Mouse (Mus musculus): ENCODE measurements at regions not wholly inside any gene's neighbourhood (a gene's known extent, or its start where the extent isn't known, plus 50 kb on each side); places are given as distances from the start of the nearest gene placed in this dataset.
A peak's percentile ranks its signal among the peaks of the same experiment; 100 is the strongest.

DNA sequence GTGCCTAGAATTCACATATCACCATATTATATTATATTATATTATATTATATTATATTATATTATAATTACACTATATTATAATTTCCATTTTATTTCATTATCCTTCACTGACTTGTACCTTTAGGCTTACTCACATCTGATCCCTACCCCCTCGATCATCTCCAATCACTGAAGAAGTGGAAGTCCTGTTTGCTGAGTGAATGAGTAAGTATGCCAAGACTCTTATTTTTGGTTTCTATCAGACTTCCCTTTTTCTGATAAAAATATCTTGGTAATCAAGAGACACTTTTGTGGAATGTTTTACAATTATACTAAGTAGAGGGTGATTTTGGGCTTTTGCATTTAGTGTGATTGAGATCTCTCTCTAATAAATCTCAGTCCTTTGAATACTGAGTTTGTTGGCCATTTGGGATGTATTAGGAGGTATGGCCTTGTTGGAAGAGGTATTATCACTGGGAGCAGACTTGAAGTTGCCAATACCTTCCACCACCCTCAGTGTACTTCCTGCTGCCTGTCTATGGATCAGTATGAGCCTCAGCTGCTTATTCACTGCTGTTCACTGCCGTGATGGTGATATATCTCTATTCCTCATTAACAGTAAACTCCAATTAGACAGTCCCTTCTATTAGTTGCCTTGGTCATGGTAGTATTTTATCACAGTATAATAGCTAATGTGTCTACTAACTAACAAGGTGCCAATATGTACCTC lies 665.3 kb downstream of the Adgrl2 start:
- no peak for DNase-seq (ENCODE audit: low read depth)

DNA sequence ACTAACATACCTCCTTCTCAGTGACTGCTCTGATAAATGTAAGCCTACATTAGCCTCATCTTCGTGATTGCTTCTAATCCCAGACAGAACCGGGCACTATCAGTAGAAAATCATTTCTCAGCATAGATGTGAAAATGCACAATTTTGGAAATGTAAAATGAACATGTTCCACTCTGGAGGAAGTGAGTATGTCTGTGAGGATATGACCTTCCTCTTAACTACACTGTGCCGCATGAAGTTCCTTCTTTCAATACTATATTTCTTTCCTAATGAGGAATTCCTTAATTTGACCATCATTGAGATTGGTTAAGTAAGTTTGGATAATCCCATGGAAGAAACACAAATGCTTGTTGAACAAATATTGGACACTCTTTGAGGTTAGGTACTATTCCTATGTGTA lies 668.5 kb downstream of the Adgrl2 start:
- no peak for DNase-seq (ENCODE audit: low read depth)

DNA sequence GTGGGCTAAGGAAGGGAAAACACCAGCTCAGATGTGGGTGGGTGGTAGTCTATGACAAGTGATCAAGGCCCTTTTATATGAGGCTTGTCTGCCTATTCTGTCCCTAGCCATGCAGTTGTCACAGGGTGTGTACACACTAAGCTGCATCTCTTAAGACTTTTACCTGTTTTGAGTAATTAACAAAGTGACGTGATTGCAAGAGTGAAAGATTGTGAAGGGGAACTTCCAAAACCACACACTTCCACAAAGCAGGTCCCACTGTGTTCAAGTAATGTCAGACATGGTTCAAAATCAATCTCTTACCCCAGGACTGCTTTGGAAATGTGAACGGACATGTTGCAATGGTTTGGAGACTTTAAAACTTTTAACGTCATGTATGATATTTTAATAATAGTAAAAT lies 674.2 kb downstream of the Adgrl2 start:
- no peak for DNase-seq (ENCODE audit: low read depth)

DNA sequence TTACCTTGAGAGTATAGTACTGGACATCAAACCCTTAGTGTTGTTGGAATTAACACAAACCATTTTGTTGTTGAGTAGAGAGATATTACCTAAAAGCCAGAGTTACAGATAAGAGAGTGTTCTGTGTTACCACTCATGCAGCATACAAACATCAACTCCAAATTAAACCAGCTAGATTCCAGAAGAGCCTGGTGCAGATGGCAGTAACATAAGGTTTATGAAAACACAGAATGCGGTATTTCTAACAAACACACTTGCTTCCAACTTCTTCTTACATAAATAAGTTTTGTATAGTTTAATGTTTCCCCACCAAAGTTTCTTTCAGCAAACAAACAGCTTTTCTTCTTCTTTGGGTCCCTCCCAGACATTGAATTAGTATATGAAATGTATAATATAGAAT lies 675.1 kb downstream of the Adgrl2 start:
- no peak for DNase-seq (ENCODE audit: low read depth)

DNA sequence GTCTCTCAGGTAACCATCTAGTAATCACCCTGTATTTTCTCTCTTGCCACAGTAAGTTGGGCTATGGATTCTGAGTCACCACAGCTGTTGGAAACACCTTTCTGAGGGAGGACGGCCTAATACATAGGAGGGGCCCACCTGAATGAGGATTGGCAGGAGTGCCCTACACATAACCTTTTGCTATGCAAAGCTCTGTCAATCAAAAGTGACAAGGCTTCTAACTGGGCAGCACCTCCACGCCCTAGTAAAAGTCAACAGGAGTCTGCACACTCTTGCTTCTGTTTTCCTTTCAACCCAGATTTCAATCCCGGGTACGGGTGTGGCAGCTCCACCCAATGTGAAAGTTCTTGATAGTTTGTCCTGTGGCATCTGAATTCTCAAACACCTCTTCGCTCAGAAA lies 694.8 kb downstream of the Adgrl2 start:
- DNase-seq (ENCODE audit: low read depth): no peak

DNA sequence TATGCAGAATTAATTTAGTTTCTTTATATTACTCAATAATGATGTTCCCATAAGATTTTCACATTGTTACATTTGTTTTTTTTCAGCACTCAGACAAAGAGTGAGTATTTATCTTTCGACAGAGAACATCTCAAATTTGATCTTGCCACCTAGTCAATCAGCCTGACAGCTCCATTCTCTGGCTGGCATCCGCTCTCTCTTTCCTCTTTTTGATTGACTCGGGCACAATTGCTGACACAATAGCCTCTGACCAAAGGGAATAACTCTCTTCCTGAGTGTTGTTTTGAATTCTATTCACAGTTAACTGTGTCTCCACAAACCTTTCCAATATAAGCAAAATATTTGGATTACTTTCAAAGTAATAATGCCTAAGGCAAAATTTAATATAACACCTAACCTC lies 711.4 kb downstream of the Adgrl2 start:
- no peak for DNase-seq (ENCODE audit: low read depth)

DNA sequence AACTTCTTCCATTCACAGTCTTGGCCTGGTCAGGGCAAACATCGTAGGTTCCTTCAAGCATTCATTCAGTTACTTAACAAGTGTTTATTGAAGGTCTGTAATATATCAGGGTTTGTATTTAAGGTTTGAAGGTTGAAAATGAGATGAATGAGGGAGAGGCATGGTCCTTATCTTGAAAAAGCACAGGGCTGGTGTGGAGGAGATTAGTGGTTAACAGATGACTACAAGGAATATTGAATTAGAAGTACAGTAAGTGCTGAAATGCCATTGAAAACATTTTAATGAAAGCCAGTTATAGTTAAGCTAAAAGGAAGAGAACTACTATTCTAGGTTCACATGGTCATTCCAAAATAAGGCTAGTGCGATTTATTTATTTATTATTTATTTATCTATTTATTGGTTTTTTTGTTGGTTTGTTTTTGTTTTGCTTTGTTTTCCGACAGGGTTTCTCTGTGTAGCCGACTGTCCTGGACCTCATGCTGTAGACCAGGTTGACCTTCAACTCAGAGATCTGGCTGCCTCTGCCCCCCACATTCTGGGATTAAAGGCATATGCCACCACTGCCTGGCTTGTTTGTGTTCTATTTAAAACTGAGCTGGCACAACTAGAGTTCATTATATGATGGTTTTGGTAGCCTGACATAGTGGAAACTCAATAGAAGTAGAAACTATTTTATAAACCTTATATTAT lies 718.1 kb downstream of the Adgrl2 start:
- DNase-seq (ENCODE audit: low read depth): no peak

DNA sequence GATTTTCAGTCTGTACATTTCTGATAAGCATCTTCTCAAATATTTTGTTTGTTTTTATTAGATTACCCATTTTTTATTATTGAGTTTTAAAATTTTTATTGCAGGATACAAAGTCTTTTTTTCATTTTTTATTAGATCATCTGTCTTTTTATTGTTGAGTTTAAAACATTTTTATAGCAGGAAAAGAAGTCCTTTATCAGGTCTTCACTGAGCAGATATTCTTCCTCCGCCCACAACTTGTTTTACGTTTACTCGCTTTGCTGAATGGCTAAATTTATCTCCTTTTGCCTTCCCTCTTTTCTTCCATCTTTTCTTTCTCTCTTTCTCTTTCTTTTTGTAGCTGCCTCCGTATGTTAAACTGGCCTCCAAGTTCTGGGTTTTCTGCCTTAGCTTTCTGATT lies 721.5 kb downstream of the Adgrl2 start:
- no peak for DNase-seq (ENCODE audit: low read depth)

DNA sequence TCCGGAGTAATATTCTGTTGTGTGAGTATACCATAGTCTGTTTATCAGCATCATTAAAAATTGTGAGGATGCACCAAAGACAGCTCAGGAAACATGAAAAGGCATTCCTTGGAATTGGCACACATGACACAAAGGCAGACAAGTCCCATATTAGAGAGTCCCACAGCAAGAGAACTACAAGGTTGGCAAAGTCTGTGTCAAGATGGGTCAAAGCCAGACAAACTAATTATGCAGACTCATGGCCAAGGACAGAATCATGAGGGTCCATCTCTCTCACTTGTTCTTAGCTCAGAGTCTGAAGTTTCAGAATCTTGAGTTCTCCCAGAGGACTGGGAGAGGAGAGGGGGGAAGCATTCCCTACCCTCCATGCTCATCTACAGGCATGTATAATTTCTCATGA lies 731.1 kb downstream of the Adgrl2 start:
- DNase-seq (ENCODE audit: low read depth): no peak

DNA sequence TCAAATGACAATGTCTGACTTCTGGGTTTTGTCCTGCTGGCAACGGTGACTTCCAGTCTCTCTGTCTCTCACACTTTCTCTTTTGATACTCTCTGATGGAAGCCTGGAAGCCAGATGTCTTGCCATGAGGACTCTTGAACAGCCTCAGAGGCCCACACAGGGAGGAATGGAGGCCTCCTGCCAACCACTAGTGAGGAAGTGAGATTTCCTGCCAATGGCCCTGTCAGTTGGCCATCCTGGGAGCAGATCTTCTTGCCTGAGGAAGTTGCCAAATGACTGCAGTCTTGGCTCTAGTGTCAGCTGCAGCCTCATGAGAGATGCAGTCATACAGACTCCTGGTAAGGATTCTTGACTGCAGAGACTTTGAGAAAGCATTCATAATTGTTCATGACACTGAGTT lies 741.7 kb downstream of the Adgrl2 start:
- peak; percentile 18 for DNase-seq (ENCODE audit: low read depth)

DNA sequence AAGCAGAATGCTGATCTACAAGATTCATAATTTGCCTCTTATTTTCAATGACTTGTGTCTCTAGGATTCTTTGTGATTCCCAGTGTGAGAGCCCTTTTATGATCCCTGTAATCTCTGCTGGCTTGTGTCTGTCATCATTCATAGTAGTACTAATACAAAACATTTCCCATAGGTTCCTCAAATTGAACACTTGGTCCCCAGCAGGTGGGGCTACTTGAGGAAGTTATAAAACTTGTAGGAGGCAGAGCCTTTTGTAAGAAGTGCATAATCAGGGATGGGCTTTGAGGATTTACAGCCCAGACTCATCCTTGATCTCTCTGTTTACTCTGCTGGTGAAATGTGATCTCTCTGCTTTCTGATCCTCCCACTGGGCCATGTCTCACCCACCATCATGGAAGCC lies 743.6 kb downstream of the Adgrl2 start:
- no peak for DNase-seq (ENCODE audit: low read depth)

DNA sequence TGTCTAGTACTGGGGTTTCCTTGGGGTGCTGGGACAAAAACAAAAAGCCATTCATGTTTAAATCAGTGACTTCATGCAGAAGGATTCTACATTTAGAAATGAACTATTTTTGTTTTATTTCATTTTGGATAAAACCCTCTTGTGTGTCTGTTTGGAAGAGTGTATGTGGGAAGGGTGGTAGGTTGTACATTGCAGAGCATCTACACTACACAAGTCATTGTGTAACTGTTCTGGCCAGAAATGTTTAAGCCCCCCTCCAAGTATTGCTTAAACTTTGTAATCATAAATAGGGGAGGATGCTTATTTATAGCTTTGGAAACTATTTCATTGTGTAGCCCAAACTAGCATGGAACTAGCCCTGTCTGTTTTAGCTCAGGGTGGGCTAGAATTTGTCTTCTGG lies 752.3 kb downstream of the Adgrl2 start:
- DNase-seq (ENCODE audit: low read depth): no peak

DNA sequence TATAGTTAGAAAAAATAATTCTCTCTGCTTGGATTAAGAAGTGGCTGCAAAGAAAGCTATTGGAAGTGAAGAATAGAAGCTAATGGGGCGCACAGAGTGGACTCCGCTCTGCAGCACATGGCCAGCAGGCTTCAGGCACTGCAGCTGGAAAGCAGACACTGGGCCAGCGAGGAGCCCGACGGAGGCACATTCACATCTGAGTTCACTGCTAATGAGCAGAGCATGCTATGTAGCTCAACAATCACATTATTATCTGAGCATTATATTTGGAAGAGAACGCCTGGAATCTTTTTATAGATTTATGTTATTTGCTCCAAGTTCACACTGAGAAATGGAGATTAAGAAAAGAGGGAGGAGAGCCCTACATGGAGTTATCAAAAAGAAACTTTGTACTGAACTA lies 752.8 kb downstream of the Adgrl2 start:
- no peak for DNase-seq (ENCODE audit: low read depth)

DNA sequence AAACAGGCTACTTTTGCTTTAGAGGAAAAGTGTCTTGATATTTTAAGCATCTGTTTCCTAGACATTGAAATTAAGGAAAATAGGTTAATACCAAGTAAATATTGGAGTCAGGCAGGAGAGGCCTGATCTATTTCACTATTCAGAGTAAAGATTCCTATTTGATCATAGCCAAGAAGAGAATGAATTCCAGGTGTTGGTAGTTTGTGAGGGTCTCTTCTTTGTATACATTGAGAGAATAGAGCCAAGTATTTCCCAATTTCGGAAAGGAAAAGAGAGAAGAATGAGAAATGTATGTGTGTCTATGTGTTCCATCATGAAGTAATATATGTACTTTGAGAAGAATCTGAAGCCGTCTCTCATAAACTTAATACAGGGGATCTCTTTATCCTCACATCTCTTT lies 756.7 kb downstream of the Adgrl2 start:
- no peak for DNase-seq (ENCODE audit: low read depth)

DNA sequence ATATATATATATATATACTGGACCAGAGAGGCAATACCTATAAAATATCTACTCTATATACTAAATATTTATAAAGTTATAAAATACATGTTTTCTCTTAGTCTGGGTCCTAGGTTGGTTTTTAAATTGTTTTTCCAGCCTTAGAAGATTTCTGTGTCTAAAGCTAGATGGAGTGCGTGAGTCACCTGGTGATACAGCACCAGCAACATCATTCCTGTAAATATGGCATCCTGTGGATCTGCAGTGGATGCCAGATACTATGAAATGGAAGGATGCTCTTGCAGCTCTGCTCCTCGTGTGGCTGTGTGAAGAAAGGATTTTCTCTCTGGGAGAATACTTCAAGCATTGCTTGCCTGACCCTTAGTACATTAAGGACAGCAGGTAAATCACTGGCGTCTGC lies 761.2 kb downstream of the Adgrl2 start:
- DNase-seq (ENCODE audit: low read depth): no peak

DNA sequence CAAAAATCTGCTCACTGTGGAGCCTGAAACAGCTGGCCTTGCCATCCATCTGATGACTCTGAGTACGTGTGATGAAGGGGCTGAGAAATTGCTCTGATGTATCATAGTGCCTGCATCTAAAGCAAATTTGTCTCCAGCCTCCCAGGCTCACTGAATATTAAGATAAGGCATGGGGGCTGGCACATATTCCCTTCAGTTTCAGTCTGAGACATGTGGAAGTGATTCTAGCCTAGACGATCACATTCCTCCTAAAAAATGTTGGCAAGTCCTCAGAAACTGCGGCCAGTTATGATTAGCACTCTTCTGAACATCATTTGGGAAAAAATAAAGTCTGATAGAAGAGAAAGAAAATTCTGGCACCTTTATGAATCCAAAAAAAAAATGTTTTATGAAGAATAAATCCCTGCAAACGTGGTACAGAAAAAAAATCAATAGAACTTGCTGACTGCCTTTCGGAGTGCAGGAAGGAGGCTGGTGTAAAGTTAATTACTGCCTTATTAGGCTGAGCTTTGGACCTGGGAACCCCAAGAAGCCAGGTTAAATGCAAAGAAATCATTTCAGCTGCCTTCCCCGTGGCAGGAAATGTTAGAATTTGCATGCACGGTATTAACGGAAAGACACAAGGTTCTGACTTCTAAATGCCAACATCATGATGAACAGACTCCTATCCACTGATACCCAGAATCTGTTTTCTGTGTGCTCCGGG lies 762.2 kb downstream of the Adgrl2 start:
- no peak for DNase-seq (ENCODE audit: low read depth)

DNA sequence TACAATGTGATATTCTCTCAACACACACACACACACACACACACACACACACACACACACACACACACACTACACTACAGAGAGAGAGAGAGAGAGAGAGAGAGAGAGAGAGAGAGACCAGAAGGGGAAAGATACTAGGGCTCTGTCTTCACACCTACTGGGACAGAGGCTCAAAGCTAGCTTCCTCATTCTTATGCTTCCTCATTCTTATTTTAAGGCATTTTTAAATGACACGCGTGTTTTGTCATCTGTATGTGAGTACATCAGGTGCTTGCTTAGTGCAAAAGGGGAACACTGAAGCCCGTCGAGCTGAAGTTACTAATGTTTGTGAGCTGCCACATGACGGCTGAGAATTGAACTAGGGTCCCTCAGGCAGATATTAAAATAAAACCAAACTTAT lies 769.5 kb downstream of the Adgrl2 start:
- DNase-seq (ENCODE audit: low read depth): peak; percentile 20

DNA sequence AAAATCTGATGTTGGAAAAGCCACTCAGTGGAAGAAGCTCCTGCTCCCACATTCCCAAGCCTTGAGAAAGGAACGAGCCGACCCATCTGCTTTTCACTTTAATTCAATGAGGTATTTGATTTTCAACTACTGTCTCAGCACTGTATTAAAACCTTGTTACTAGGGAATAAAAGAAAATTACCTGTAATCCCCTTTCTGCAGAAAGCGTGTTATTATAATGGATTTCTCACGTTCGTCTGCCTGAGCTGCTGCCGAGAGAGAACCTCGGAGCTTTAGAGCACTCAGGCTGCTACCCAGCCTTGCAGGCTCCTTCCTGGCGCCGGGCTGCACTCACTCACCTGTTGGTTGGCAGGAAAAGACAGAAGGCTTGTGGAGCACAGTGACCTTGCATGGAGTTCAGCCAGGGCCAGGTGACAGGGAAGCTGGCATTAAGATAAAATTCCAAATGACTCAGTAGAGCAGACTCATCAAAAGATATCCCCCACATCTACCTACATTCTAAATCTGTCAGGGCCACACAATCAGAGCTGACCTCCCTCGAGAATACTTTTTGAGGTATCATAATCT lies 770.2 kb downstream of the Adgrl2 start:
- no peak for DNase-seq (ENCODE audit: low read depth)

DNA sequence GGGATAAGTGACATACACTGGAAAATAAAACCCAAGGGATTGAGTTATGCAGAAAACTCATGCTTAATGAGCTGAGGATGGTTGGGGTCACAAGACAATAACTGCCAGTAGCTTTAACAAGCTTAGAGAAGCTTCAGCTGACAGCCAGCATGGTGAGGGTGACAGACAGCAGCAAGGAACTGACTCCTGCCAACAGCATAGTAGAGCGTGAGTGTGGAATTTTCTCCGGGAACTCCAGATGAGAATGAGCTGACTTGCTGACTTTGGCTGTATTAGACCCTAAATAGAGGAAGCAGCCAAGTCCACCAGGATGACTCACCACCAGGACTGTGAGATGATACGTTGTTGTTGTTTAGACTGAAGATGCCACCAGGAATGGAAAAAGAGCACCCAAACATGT lies 788.2 kb downstream of the Adgrl2 start:
- no peak for DNase-seq (ENCODE audit: low read depth)

DNA sequence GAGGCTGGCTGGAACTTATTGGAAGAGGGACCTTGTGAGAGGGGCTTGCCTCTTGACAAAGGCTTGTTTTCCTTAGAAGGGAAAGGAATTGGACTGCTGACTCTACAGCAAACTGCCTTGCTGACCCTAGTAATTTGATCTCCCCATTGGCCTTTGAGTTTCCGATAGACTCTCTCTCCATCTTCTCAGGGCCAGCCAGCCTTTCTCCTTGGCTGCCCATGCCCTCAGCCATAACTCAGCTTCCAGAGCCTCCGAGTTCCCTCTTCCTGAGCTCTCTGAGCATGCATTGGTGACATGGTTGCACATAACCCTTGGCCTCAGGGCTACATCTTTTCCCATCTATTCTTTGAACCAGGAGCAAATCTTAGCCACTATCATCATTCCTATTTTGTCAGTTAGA lies 803.7 kb downstream of the Adgrl2 start:
- DNase-seq (ENCODE audit: low read depth): no peak

DNA sequence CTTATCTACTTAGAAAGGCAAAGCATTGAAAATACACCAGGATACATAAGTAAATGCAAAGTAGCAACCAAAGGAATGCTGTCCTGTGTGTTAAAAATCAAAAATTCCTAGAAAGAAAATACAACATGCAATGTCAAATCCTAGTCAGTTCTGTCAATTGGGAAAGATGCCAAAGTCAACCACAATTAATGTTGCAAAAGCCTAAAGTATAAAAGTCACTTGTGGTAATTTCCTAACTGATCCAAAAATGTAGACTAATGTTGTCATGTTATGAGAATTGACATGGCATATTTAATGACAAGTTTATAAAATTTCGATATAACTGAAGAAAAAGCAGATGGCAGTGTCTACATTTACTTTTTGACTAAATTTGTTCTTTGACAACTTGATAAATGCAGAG lies 822.8 kb downstream of the Adgrl2 start:
- DNase-seq (ENCODE audit: low read depth): no peak

DNA sequence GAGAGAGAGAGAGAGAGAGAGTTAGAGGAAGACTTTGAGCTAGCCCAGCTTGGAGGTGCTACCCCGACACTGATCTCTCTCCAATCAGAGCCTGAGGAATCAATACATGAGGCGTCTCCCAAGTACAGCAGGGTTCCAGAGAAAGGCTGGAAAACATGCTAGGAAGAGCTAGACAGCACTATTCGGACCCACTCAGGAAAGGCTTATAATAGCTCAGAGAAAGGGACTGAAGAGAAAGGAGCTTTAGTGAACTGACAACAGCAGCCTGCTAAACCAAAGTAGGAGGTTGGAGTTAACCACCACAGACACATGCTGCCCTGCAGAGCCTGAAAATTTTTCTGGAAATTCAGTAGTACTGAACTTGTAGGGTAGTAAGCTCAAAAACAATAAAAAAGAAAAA lies 831.3 kb downstream of the Adgrl2 start:
- DNase-seq (ENCODE audit: low read depth): no peak

DNA sequence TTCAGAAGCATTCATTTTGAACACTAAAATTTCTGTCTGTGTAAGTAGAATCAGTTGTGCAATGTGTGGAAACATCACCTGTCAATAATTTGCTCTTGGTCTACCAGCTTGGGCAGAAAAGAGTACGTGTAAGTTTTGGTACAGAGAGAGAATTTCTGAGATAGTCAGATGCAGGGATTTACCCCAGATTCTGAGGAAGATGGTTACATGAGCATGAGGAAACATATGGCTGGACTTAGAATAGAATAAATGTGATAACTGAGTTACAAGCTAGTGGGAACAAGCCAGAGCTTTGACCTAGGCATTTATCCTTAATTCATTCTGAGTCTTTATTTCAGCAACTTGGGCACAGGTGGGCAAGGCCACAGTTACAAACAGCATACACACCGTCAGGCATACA lies 831.8 kb downstream of the Adgrl2 start:
- no peak for DNase-seq (ENCODE audit: low read depth)
